Mouse (Mus musculus): ENCODE measurements around the gene C5ar2. TPM values are rescaled to one million over a fixed set of nuclear protein-coding genes. Genes with fewer than 3 reads are reported as not detected.

C5ar2 gene
- polyA plus RNA-seq, 1 experiment: 1.8 TPM

- Histone ChIP-seq H3K4me3 (ENCODE audit: extremely low read depth, insufficient read depth, insufficient read length) (no peak overlapping the region), H3K27me3 (ENCODE audit: control insufficient read depth, insufficient read depth, low read length) (no peaks in the 10 kb centered on the region), H3K27ac (ENCODE audit: insufficient read depth, low read length) (no peak overlapping the region), H3K4me1 (ENCODE audit: control insufficient read depth, insufficient read depth, insufficient read length) (0 out of 2 replicates have a peak, but pooled peaks cover 2% of the 10 kb centered on the region), H3K36me3 (ENCODE audit: control insufficient read depth, insufficient read depth, low read length) (no peaks in the 10 kb centered on the region)
- DNase-seq (ENCODE audit: low read depth in 1 of 2, low spot score in 2 of 2): no peak
- 72% methylated on average over 8 of the region's 8 CpGs for WGBS
- TF ChIP-seq CTCF (IDR thresholded peaks at IDR 0.05; ENCODE audit: extremely low read depth, insufficient read depth, insufficient read length, insufficient replicate concordance) (no peak), POLR2A (IDR thresholded peaks at IDR 0.05; ENCODE audit: low read depth, low read length) (no peak)
Observed at GRCm38 (mm10) chr7:16187494-16187893, 56.5 kb downstream of the C5ar2 start.

Other genes with a start within 250 kb of the C5ar2 start
- 40.4 and 50.6 TPM in 2 replicates for gene Bicra, start 196.2 kb downstream of the C5ar2 start, polyA plus RNA-seq (2012; rRNA removed)
- gene Zfp541, start 182.3 kb downstream of the C5ar2 start, polyA plus RNA-seq (2012; rRNA removed): 0.02 and 0.05 TPM in 2 replicates
- 150 and 151 TPM in 2 replicates for gene Napa, start 145.7 kb downstream of the C5ar2 start, polyA plus RNA-seq (2012; rRNA removed)
- 23.2 and 25.8 TPM in 2 replicates for gene Kptn, start 124.3 kb downstream of the C5ar2 start, polyA plus RNA-seq (2012; rRNA removed)
- gene Slc8a2, start 114.3 kb downstream of the C5ar2 start, polyA plus RNA-seq (2012; rRNA removed): 1.2 and 2.5 TPM in 2 replicates
- gene Meis3, start 69.1 kb downstream of the C5ar2 start, polyA plus RNA-seq (2012; rRNA removed): 21.9 and 28.7 TPM in 2 replicates
- gene Dhx34, start 22.1 kb downstream of the C5ar2 start, polyA plus RNA-seq (2012; rRNA removed): 49.3 and 63.1 TPM in 2 replicates
- gene C5ar1, start 15.4 kb upstream of the C5ar2 start, polyA plus RNA-seq (2012; rRNA removed): 7.5 and 11.0 TPM in 2 replicates
- 33.7 and 53.6 TPM in 2 replicates for gene Inafm1, start 29.5 kb upstream of the C5ar2 start, polyA plus RNA-seq (2012; rRNA removed)
- gene Ccdc9, start 42.6 kb upstream of the C5ar2 start, polyA plus RNA-seq (2012; rRNA removed): 32.4 and 33.3 TPM in 2 replicates
- gene Bbc3, start 64.2 kb upstream of the C5ar2 start, polyA plus RNA-seq (2012; rRNA removed): 22.9 and 45.7 TPM in 2 replicates
- 16.7 and 20.7 TPM in 2 replicates for gene Sae1, start 143.7 kb upstream of the C5ar2 start, polyA plus RNA-seq (2012; rRNA removed)
- 47.2 and 57.2 TPM in 2 replicates for gene Zc3h4, start 156.8 kb upstream of the C5ar2 start, polyA plus RNA-seq (2012; rRNA removed)
- 118 and 170 TPM in 2 replicates for gene Tmem160, start 208.6 kb upstream of the C5ar2 start, polyA plus RNA-seq (2012; rRNA removed)
- gene Npas1, start 233.6 kb upstream of the C5ar2 start, polyA plus RNA-seq (2012; rRNA removed): not detected in 2 replicates